Mouse (Mus musculus): Measurements from ENCODE around the gene Metrn. TPM values are rescaled to one million over a fixed set of nuclear protein-coding genes. Genes with fewer than 3 reads are reported as not detected.
A peak's percentile ranks its signal among the peaks of the same experiment; 100 is the strongest.

Gene Metrn
- polyA plus RNA-seq, 1 experiment: 14.6 TPM

DNA sequence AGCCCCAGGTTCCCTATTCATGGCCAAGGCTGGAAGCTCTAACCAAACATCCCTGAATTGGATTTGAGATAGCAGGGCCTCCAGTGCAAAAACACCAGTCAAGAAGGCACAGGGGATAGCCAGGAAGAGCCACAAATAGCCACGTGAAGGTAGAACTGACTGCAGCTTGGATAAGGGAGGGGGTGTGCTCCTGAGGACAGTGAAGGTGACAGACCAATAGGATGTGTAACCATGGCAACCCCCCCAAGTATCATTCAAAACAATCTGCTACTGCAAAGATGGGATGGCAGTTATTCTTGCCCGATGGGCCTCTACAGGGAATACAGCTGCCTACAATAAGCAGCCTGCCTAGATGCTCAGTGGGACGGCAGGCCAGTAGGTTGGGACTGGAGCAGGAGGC is 40.6 kb upstream of the Metrn start:
- H3K4me3 ChIP-seq (ENCODE audit: insufficient read depth, low read length): no peak overlapping the region
- H3K4me1 ChIP-seq (ENCODE audit: control insufficient read depth, insufficient read depth, low read length): peaks cover 6% of the 10 kb centered on the region
- no peak overlapping the region for H3K27ac ChIP-seq (ENCODE audit: insufficient read depth, low read depth, low read length)
- TF ChIP-seq POLR2A (IDR thresholded peaks at IDR 0.05; ENCODE audit: borderline replicate concordance, low read depth, low read length) (no peak), CTCF (IDR thresholded peaks at IDR 0.05; ENCODE audit: low read depth, low read length) (no peak)

DNA sequence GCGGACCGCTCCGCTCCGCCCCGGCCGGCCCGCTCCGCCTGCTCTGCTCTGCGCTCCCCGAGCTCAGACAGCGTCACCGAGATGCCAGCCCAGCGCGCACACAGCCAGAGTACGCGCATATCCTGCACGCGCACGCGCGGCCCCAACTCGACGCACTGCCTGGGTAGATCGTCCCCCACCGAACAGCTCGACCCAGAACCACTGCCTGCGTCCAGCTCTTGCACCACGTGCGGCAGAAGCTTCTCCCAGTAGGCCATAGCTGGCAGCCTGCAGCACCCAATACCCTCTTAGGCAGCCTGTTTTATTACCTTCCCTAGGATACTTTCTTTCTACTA is 40.1 kb upstream of the Metrn start, which contains the start of gene Rhbdl1:
TSS of gene Rhbdl1 (minus strand) at position 220 of the 335 bp plus-strand sequence.
- Histone ChIP-seq H3K27ac (ENCODE audit: insufficient read depth, low read depth, low read length) (no peak within 1 kb of the TSS), H3K4me3 (ENCODE audit: insufficient read depth, low read length) (no peak within 1 kb of the TSS), H3K4me1 (ENCODE audit: control insufficient read depth, insufficient read depth, low read length) (peaks cover 6% of the 10 kb centered on the region)
- TF ChIP-seq CTCF (IDR thresholded peaks at IDR 0.05; ENCODE audit: low read depth, low read length): no peak
- no peak for TF ChIP-seq POLR2A (IDR thresholded peaks at IDR 0.05; ENCODE audit: borderline replicate concordance, low read depth, low read length)

DNA sequence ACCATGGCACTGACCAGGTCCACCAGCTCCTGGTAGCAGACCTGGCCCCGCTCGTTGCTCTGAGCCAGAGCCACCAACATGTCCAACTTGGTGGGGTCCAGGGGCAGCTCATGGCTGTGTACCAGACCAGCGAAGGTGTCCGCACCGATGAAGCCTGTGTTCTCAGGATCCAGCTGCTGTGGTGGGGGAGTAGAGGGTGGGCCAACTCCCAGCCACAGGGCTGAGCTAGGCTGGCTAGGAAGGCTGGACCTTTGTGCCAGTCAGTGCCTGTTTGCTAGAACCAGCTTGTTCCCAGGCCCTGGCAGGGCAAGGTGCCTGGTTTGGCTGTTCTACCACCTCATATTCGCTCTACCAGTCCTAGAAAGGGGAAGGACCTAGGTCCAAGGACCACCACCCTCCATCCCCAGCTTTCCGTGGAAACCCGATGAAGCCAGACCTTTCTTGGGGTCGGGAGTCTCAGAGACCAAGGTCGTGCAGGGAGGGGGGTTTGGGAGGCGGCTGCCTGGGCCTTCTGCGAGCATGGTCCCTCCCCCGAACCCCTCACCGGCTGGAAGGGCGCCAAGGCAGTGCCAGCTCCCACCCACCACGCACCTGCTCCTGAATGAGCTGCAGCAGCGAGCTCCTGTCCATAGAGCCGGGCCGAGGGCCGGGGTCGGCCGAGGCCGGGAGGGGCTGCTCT is 39.6 kb upstream of the Metrn start:
- TF ChIP-seq POLR2A (IDR thresholded peaks at IDR 0.05; ENCODE audit: borderline replicate concordance, low read depth, low read length) (no peak), CTCF (IDR thresholded peaks at IDR 0.05; ENCODE audit: low read depth, low read length) (no peak)
- no peak overlapping the region for H3K27ac ChIP-seq (ENCODE audit: insufficient read depth, low read depth, low read length)
- no peak overlapping the region for H3K4me3 ChIP-seq (ENCODE audit: insufficient read depth, low read length)
- H3K4me1 ChIP-seq (ENCODE audit: control insufficient read depth, insufficient read depth, low read length): peaks cover 6% of the 10 kb centered on the region

DNA sequence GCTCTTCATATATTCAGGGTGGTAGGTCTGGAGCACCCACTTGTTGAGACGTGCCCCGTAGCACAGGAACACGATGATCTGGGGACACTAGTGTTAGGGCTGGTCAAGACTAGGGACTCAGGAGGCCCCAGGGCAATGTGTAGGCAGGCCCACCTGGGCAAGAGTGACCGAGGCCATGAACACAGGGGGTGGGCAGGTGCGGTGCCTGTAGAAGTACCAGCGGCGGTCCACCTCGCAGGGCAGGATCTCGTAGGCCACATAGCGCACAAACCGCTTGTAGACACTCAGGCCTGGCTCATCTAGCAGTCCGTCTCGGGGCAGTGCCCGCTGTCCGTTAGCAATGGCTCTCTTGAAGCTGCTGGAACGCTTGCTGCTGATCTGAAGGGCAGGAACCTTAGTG is 38.9 kb upstream of the Metrn start:
- Histone ChIP-seq H3K4me3 (ENCODE audit: insufficient read depth, low read length) (no peak overlapping the region), H3K27ac (ENCODE audit: insufficient read depth, low read depth, low read length) (no peak overlapping the region), H3K4me1 (ENCODE audit: control insufficient read depth, insufficient read depth, low read length) (peaks cover 10% of the 10 kb centered on the region)
- TF ChIP-seq CTCF (IDR thresholded peaks at IDR 0.05; ENCODE audit: low read depth, low read length) (no peak), POLR2A (IDR thresholded peaks at IDR 0.05; ENCODE audit: borderline replicate concordance, low read depth, low read length) (no peak)

DNA sequence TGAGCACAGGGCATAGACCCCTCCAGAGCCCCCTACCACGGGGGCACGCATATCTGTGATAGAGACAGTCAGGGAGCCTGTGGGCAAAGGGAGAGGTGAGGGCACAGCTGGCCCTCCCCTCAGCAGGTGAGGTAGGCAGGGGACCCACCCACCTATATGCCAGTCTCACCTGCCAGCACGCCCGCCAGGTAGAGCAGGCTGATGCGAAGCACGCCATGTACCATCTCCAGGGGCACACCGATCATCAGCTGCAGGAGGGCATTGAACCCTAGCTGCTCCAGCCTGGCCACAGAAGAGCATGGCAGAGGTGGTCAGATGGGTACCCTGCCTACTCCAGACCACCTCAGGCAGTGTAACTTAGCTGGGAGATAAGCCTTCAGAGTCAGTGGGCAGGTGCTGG is 38.4 kb upstream of the Metrn start:
- Histone ChIP-seq H3K4me3 (ENCODE audit: insufficient read depth, low read length) (no peak overlapping the region), H3K4me1 (ENCODE audit: control insufficient read depth, insufficient read depth, low read length) (peaks cover 10% of the 10 kb centered on the region), H3K27ac (ENCODE audit: insufficient read depth, low read depth, low read length) (no peak overlapping the region)
- no peak for TF ChIP-seq CTCF (IDR thresholded peaks at IDR 0.05; ENCODE audit: low read depth, low read length)
- no peak for TF ChIP-seq POLR2A (IDR thresholded peaks at IDR 0.05; ENCODE audit: borderline replicate concordance, low read depth, low read length)

DNA sequence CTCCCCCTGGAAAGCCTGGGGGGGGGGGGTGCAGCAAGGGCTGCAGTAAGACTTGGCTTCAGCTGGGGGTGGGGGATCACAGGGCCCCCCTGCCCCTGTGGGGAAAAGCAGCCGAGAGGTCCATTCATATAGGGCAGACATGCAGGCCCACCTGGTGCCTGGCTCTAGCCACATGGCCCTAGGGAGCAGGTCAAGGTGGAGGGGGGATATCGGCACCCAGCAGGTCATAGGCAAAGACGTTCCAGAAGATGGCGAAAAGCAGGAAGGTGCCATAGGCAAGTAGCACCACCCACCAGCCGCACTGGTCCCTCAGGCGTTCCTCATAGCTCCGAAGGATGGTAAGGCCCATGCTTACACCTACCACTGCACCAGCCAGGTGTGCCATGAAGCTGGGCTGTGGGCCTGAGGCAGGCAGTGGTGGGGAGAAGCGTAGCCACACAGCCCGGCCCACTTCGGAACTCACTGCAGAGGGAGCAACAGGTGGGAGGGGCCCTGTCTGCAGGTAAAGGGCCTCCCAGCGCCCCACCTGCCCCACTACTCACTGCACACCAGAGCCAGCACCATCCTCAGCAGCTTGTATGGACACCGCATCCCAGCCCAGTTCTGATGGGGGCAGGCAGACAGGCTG is 37.8 kb upstream of the Metrn start:
- peaks cover 14% of the 10 kb centered on the region for H3K4me1 ChIP-seq (ENCODE audit: control insufficient read depth, insufficient read depth, low read length)
- TF ChIP-seq POLR2A (IDR thresholded peaks at IDR 0.05; ENCODE audit: borderline replicate concordance, low read depth, low read length): no peak
- no peak for TF ChIP-seq CTCF (IDR thresholded peaks at IDR 0.05; ENCODE audit: low read depth, low read length)
- H3K27ac ChIP-seq (ENCODE audit: insufficient read depth, low read depth, low read length): no peak overlapping the region
- peak overlapping the region; percentile 92; the same call in 1 of the 2 replicates for H3K4me3 ChIP-seq (ENCODE audit: insufficient read depth, low read length)

DNA sequence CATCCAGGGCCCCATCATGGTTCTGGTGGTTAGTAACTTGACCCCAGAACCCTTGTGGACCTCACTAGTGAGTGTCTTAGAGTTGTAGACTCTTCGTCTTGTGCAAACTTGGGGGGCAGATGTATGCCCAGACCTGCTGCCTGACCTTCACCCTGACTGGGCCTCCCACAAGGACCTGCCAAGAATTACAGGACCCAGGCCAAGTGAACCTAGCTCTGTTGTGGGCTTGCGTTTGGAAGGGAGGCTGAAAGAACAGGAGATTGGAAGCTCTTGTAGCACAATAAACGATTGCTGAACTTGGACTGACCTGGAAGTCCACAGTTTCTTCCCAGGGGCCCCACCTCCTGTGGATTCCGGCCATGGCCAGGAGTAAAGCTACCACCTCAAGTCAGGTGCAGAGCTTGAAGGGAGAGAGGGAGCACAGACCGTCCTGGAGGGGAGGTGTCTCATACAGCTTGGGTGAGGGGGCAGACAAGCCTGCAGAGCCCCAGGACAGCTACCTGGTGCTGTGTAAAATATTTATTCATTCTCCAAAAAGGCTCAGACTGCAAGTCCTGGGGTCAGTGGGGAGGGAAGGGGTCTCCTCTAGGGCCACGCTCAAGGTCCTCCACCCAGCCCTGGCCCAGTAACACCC is 37.1 kb upstream of the Metrn start:
- peaks cover 14% of the 10 kb centered on the region for H3K4me1 ChIP-seq (ENCODE audit: control insufficient read depth, insufficient read depth, low read length)

DNA sequence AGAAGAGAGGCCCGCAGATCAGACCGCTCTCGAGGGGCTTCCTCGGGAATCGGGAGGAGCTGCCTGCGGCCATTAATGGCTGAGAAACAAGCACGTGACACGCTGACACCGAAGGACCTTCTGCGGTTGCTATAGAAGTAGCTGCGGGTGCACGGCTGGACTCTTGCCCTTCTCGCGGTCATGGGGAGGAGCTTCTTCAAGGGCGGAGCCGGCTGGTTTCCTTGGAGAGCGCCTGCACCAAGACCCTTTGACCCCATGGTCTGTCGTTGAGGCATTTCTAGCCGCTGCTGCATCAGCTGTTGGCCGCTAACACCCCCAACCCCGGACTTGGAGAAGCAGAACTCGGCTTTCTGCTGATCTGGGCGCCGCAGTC is 36.3 kb upstream of the Metrn start, which contains the start of gene Stub1:
TSS of gene Stub1 (minus strand) at position 114 of the 373 bp plus-strand sequence.
- peaks cover 16% of the 10 kb centered on the region for H3K4me1 ChIP-seq (ENCODE audit: control insufficient read depth, insufficient read depth, low read length)
- no peak for TF ChIP-seq POLR2A (IDR thresholded peaks at IDR 0.05; ENCODE audit: borderline replicate concordance, low read depth, low read length)
- no peak for TF ChIP-seq CTCF (IDR thresholded peaks at IDR 0.05; ENCODE audit: low read depth, low read length)
- H3K4me3 ChIP-seq (ENCODE audit: insufficient read depth, low read length): peak within 1 kb of the TSS; percentile 92
- H3K27ac ChIP-seq (ENCODE audit: insufficient read depth, low read depth, low read length): peak within 1 kb of the TSS; percentile 99

More for the DNA sequence above, 37.1 kb upstream of the Metrn start:
- H3K4me3 ChIP-seq (ENCODE audit: insufficient read depth, low read length): peak overlapping the region; percentile 92
- peak overlapping the region; percentile 99 for H3K27ac ChIP-seq (ENCODE audit: insufficient read depth, low read depth, low read length)
- no peak for TF ChIP-seq CTCF (IDR thresholded peaks at IDR 0.05; ENCODE audit: low read depth, low read length)
- no peak for TF ChIP-seq POLR2A (IDR thresholded peaks at IDR 0.05; ENCODE audit: borderline replicate concordance, low read depth, low read length)

DNA sequence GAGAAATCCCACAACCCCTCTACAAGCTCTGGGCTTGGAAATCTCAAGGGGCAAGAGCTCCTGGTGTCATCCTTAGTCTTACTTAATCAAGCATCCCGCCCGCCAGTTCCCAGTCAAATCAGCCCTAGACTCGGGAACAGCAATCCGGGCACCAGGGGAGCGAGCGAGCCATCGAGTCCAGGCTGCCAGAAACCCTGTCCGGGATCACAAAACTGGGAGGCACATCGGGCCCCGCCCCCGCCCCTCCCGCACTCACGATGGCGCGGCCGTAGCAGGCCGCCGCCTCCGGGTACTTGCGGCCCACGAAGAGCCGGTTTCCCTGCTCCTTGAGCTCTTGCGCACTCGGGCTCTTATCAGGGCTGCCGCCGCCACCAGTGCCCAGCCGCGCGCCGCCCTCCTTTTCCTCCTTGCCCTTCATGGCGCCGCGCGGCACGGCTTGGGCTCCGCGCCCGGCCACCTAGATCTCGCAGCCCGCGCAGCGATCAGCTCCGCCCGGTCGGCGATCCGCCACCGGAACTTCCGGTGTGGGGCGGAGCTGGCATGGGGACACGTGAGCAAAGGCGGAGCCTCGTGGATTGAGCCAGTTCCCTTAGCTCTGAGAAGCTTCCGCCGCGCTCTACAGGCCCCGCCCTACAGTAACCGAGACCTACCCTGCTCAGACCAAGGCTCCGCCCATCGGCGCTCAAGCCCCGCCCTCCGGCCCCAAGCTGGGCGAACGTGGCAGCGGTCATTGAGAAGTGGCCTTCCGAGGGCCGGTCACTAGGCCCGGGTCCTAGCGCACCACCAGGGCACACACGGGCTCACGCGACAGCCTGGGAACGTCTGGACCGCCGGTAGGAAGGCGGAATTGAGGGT is 35.7 kb upstream of the Metrn start:
- Histone ChIP-seq H3K27ac (ENCODE audit: insufficient read depth, low read depth, low read length) (peak overlapping the region; percentile 99), H3K4me3 (ENCODE audit: insufficient read depth, low read length) (peak overlapping the region; percentile 92), H3K4me1 (ENCODE audit: control insufficient read depth, insufficient read depth, low read length) (peaks cover 18% of the 10 kb centered on the region)
- TF ChIP-seq CTCF (IDR thresholded peaks at IDR 0.05; ENCODE audit: low read depth, low read length) (no peak), POLR2A (IDR thresholded peaks at IDR 0.05; ENCODE audit: borderline replicate concordance, low read depth, low read length) (no peak; the same call in 1 of the 2 replicates)

Measured in bone marrow macrophage, adult 2 months (primary cell).